Mouse (Mus musculus): ENCODE results near the gene BC067074. TPM values are rescaled to one million over a fixed set of nuclear protein-coding genes. Genes with fewer than 3 reads are reported as not detected.

The BC067074 gene
- polyA plus RNA-seq, 1 experiment, result 5.1 TPM

DNA sequence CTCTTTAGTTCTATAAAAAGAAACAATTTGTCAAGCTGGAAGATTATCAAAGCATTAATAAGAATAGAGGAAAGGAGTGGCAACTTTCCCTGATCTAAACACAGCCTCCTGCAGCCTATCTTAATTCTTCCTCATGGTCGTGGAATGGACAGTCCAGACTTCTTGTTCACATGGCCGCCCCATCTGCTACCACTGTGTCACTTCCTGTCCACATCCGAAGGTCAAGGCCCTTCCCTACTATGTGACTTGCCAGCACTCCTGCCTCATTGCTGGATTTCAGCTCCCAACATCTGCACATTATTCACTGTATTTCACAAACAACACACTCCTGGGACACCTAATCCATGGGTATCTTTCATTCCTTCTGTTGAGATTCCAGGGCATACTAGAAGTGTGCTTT, 128.5 kb downstream of the BC067074 start:
- H3K4me1 ChIP-seq (ENCODE audit: control insufficient read depth, insufficient read depth, insufficient read length, low read length), result peaks cover 8% of the 10 kb centered on the region
- H3K4me3 ChIP-seq (ENCODE audit: insufficient read depth, low read depth, low read length), result no peak overlapping the region
- H3K27ac ChIP-seq (replicated peaks; ENCODE audit: low read depth, low read length), result no peak overlapping the region

DNA sequence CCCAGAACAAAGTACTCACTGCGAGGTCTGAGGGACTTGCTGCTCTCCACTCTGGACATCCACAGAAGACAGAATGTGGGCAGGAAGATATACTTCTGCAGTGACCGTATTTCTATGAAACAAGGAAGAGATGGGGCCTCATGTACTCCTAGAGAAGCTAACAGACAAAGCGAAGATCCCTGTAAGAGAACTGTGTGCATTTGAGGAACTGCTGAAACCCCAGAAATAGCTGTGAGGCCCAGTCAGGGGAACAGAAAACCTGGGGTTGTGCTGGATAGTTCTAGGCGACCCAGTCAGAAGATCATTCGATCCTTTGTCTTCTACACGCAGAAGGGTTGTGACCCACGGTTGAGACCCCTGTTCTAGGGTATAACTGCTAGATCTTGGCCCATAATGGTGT, 130.9 kb downstream of the BC067074 start:
- H3K4me3 ChIP-seq (ENCODE audit: insufficient read depth, low read depth, low read length), result no peak overlapping the region
- H3K27ac ChIP-seq (replicated peaks; ENCODE audit: low read depth, low read length), result no peak overlapping the region
- peaks cover 8% of the 10 kb centered on the region for H3K4me1 ChIP-seq (ENCODE audit: control insufficient read depth, insufficient read depth, insufficient read length, low read length)

- Histone ChIP-seq H3K4me3 (ENCODE audit: insufficient read depth, low read depth, low read length) (no peak overlapping the region), H3K27ac (replicated peaks; ENCODE audit: low read depth, low read length) (no peak overlapping the region), H3K4me1 (ENCODE audit: control insufficient read depth, insufficient read depth, insufficient read length, low read length) (peaks cover 7% of the 10 kb centered on the region)
These were observed 132.9 kb downstream of the BC067074 start for GRCm38 (mm10) chr13:113425907-113426306.

Other genes starting within 250 kb of the BC067074 start
- 143 and 181 TPM in 2 replicates for gene Gpx8, start 246.7 kb upstream of the BC067074 start, polyA plus RNA-seq (2012; ENCODE audit: insufficient read depth, insufficient read length, missing spikeins)
- not detected in 2 replicates for gene Gzma, start 192.2 kb upstream of the BC067074 start, polyA plus RNA-seq (2012; ENCODE audit: insufficient read depth, insufficient read length, missing spikeins)
- not detected in 2 replicates for gene Esm1, start 83.5 kb upstream of the BC067074 start, polyA plus RNA-seq (2012; ENCODE audit: insufficient read depth, insufficient read length, missing spikeins)
- gene Gzmk, start 67.3 kb upstream of the BC067074 start, polyA plus RNA-seq (2012; ENCODE audit: insufficient read depth, insufficient read length, missing spikeins), result not detected in 2 replicates

All from brown adipose tissue, adult 24 weeks (tissue).